Mouse (Mus musculus): ENCODE data around the gene Trem2. TPM values are rescaled to one million over a fixed set of nuclear protein-coding genes. Genes with fewer than 3 reads are reported as not detected.

The Trem2 gene
- polyA plus RNA-seq, 1 experiment from 2014 or later: 1.7 TPM

Other genes with a start within 250 kb of the Trem2 start
- not detected in 2 replicates for gene 9830107B12Rik, start 200.1 kb upstream of the Trem2 start, polyA plus RNA-seq (2016; fragmentation: Nextera tagmentation; extraction: Ambion mirVana)
- gene A530064D06Rik, start 179.1 kb upstream of the Trem2 start, polyA plus RNA-seq (2016; fragmentation: Nextera tagmentation; extraction: Ambion mirVana): not detected in 2 replicates
- gene Trem1, start 113.6 kb upstream of the Trem2 start, polyA plus RNA-seq (2016; fragmentation: Nextera tagmentation; extraction: Ambion mirVana): 0.08 and 0.22 TPM in 2 replicates
- gene Trem3, start 98.6 kb upstream of the Trem2 start, polyA plus RNA-seq (2016; fragmentation: Nextera tagmentation; extraction: Ambion mirVana): not detected in 2 replicates
- gene Treml4, start 82.1 kb upstream of the Trem2 start, polyA plus RNA-seq (2016; fragmentation: Nextera tagmentation; extraction: Ambion mirVana): 0.39 and 0.74 TPM in 2 replicates
- gene Treml2, start 46.9 kb upstream of the Trem2 start, polyA plus RNA-seq (2016; fragmentation: Nextera tagmentation; extraction: Ambion mirVana): 0.82 and 0.97 TPM in 2 replicates
- gene B430306N03Rik, start 30.3 kb upstream of the Trem2 start, polyA plus RNA-seq (2016; fragmentation: Nextera tagmentation; extraction: Ambion mirVana): 0.13 and 0.15 TPM in 2 replicates
- 4.3 and 6.1 TPM in 2 replicates for gene Treml1, start 13.5 kb downstream of the Trem2 start, polyA plus RNA-seq (2016; fragmentation: Nextera tagmentation; extraction: Ambion mirVana)
- 13.7 and 14.0 TPM in 2 replicates for gene Nfya, start 63.5 kb downstream of the Trem2 start, polyA plus RNA-seq (2016; fragmentation: Nextera tagmentation; extraction: Ambion mirVana)
- gene Oard1, start 63.6 kb downstream of the Trem2 start, polyA plus RNA-seq (2016; fragmentation: Nextera tagmentation; extraction: Ambion mirVana): 43.6 and 45.4 TPM in 2 replicates
- 199 and 207 TPM in 2 replicates for gene Apobec2, start 86.5 kb downstream of the Trem2 start, polyA plus RNA-seq (2016; fragmentation: Nextera tagmentation; extraction: Ambion mirVana)
- gene Tspo2, start 105.1 kb downstream of the Trem2 start, polyA plus RNA-seq (2016; fragmentation: Nextera tagmentation; extraction: Ambion mirVana): 4.5 and 5.7 TPM in 2 replicates
- 0.09 and 0.36 TPM in 2 replicates for gene Unc5cl, start 108.5 kb downstream of the Trem2 start, polyA plus RNA-seq (2016; fragmentation: Nextera tagmentation; extraction: Ambion mirVana)